Mouse (Mus musculus) fat pad, adult 2 months (tissue): ENCODE measurements around the gene Acvr1.

ENCODE experiments used
- DNase-seq: peaks from one replicate; pipeline ENCODE4 v3.0.0-alpha.2; 2011; ENCODE audit warnings: low read depth, low spot score; ENCODE audit errors: extremely low read depth

Acvr1 gene

GRCm38 (mm10) chr2:58415037-58415436 is 151.9 kb downstream of the Acvr1 start:
- DNase-seq, result no peak

DNA sequence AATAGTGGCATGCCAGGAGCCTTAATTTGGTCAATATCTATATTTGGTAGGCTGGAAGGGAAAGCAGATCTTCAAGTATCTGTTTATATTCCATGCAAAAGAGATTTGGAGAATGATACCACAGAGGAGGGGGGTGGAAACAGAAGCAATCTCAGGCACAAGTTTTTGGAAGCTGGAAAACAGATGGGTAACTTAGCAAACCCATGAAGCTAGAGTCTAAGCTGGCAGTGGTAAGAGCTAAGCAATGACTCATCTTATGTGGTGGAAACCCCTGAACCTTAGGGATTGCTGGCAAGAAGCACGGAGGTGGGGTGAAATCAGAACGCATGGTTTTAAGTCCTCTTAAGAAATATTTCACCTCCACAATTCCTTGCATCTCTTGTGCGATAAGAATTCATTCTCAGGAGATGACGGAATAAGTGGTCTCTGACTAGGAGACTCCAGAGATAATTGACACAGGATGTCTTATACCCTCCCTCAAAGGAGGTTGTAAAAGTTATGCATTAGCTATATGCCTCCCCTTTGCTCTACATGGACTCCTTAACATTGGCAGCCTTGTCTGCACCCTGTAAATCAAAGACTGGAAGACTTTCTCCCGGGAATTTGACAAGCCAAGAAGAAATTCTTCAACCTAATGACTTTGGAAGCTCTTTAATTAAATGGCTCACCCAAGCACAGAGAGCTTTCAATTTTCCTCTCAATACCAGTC is 157.9 kb downstream of the Acvr1 start:
- DNase-seq, result no peak

DNA sequence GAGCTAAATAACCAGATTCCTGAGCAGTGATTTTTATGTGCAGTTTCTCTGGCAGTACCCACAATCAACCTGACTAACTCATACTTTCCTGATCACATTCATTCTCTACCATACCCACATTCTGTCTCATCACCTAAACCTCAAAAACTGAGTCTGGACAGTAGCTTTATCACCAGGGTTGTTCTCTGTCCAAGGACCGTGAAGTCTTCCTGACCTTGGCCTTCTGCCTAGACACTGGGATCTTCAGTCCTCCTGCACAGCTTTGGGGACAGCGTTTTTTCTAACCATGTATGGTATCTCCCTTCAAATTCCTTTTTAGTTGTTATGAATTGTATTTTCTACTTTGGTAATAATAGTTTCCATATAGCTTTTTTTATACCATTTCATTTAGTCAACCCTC is 163.5 kb downstream of the Acvr1 start:
- DNase-seq, result no peak

DNA sequence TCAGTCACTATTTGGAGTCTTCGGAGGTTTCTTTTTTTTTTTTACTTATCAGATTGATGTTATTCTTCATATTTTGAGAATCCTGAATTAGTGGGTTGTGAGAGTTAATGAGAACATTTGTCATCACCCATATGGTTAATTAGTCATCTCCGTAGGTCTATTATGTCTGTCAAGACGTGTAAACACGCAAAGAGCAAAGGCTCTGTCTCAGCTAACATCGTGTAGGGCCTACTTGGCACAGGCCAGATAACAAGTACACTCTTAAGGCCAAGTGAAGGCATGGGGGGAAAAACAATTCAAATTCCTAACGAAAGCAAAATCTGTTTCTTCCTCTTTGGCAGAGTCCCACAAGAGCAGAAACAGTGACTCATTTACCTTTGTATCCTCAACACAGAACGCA is 178.4 kb downstream of the Acvr1 start:
- no peak for DNase-seq

- DNase-seq, result no peak
Measured at GRCm38 (mm10) chr2:58380020-58380419, 186.9 kb downstream of the Acvr1 start.

- DNase-seq, result no peak
Measured at GRCm38 (mm10) chr2:58379475-58379874, 187.5 kb downstream of the Acvr1 start.

GRCm38 (mm10) chr2:58377417-58378130 is 189.4 kb downstream of the Acvr1 start:
- no peak for DNase-seq

DNA sequence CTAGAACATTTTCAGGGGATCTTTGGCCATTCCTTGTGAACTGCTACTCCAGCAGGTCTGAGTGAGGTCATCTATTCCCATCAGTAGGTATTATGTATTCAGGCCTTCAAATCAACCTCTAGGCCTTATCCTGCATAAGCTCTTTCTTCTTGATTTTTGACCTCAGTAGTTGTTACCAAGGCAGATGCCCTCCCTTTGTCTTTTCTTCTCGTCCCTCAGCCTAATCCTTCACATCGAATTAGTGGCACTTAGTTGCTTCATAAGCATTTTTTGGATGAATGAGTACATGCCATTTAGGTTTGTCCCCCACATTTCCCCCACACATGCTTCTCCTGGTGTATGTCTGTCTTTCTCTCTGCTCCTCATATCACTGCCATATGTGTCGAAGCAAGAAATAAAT is 200.8 kb downstream of the Acvr1 start:
- DNase-seq, result no peak

DNA sequence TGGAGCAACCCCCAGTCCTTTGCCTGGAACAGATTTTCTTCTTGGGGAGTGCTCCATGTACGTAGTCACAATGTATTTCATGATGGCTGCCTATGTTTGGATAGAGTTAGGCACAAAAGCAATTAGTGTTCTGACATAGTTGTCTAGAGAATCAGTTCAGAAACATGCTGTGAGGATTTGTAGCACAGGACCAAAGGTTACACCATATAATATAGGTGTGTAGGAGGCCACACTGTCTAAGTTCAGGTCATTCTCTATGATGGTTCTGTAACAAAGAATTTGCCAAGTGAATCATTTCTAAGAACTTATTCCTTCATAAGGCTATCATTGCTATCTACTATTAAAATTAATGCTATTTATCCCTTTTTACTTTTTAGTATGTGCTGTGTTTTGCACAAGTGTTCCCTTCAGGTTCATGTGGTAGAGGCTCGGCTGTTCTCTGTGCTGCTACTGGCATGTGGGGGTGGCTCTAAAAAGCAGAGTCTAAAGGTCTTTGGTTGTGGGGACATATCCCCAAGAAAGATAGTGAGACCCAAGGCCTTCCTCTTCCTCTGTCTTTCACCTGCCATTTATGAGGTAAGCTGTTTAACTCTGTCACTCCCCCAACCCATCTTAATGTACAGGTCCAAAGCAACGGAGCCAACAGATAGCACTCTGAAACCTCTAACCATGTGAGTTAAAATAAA is 205.5 kb downstream of the Acvr1 start:
- DNase-seq, result no peak

GRCm38 (mm10) chr2:58358132-58358460 is 208.9 kb downstream of the Acvr1 start:
- no peak for DNase-seq

- DNase-seq, result no peak
Measured at GRCm38 (mm10) chr2:58357414-58358131, 209.4 kb downstream of the Acvr1 start, which contains the start of gene Acvr1c. Acvr1c (minus strand) TSS chr2:58357895.

DNA sequence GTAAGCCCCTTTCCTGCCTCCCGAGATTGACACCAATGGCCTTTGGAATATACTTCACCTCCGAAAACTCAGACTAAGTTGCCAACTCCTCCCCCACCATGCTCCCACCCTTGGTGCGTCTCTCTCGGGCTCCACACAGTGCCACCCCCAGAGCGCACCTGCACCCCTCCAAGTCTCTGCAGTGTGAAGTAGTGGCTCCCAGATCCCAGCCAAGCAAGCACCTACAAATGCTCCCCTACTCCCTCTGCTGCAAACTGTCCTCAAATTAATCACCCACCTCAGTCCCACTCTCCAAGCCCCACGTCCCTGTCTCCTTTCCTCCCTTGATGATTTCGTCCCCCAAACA is 209.9 kb downstream of the Acvr1 start:
- no peak for DNase-seq

GRCm38 (mm10) chr2:58354389-58354788 is 212.6 kb downstream of the Acvr1 start:
- no peak for DNase-seq

DNA sequence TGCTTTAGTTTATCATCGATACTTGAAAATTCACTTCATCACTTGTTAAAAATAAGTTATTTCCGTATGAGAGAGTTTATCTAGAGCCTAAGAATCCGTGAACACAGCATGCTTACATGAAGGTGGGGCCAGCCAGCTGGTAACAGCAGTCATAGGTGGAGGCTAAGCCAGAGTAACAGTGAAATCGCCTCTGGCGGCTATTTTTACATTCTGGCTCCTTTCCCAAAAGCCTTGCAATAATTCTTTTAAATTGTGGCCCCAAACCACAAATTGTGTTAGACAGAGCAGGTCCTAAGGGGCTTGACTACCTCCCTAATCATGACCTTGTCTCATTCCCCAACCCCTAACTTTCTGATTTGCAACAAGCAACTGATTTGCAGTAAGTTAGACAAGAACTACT is 214.1 kb downstream of the Acvr1 start:
- no peak for DNase-seq

DNA sequence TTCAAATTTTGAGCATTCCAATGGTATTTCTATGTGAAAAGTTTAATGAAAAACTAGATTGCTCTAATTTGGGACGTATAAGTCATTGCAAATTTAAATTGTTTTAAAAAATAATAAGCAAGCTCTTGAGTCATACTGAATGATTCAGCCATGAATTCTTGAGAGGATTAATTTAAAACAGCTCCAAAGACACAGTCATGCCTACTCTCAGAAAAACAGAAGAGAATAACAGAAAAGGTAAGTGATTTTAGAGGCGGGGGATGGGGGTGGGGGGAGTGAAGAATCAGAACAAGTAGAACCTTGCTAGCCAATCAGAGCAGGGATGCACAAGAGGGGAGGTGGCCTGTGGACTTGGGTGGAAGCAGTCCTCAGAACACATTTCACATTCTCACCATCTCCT is 216.3 kb downstream of the Acvr1 start:
- DNase-seq, result no peak
